Mouse (Mus musculus): ENCODE measurements around the gene Katna1. TPM values are rescaled to one million over a fixed set of nuclear protein-coding genes. Genes with fewer than 3 reads are reported as not detected.

Gene Katna1
- 69.3 and 72.0 TPM in 2 replicates for polyA plus RNA-seq (2016; fragmentation: Nextera tagmentation; extraction: Ambion mirVana)

DNA sequence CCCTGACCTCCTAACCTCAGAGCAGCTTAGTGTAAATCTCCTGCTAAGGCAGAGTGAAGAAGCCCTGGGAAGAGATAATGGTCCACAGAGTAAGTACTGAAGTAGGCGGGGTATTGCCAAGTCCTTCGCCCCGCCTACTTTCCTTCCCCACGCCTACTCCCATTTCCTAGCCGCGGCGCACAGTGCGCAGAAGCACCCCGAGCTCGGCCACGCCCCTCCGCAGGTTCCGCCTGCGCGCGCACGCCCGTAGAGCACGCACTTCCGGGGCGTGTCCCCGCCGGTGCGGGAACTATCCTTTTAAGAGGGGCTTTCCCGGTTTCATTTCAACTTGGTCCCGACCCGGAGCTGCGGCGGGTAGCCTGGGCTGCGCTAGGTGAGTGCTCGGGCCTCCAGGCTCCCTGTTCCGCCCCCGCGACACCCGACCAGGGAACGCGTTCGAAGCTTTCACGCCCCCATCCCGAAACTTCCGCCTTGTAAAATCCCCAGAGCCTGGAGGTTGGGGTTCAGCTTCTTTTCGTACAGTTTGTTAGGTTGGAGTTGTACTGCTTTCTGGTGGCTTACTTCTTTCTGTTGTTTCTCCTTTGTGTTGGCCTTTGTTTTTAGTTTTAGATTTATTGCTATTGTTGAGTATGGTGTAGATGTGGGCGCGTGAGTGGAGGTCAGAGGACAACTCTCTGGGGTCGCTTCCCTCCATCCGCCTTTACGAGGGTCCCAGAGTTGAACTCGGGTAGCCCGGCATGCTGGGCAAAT is at the start of gene Katna1:
Gene Katna1, plus strand, starts transcription at position 250 of the 750 bp plus-strand sequence.
- WGBS: under 1% methylated on average over 49 of the region's 49 CpGs
- peak within 1 kb of the TSS; percentile 86 for H3K27ac ChIP-seq (replicated peaks)

DNA sequence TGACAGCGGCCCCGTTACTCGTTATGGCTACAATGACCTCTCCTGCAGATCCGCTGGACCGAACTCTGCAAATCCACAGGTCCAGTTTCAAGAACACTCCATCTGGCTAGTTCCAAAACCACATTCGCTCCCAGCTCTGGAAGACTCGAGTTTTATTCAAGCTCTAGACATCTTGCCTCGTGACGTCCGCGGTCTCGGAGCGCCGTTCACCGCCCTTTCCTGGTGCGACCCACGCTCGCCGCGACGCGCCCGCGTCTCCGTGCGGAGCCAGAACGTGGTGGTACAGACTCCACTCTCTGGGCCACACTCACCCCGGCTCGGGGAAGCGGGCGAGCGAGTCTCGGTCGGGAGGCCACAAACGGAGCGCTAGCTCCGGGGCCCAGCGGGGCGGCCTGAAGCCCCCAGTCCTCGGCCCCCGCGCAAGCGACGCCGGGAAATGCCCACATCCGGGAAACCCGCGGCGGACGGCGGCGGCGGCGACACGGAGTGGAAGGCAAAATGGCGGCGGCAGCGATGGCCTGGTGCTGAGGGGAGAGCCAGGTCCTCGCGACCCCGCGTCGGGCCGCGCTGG is 45.0 kb upstream of the Katna1 start, which contains the start of the genes Pcmt1 and Lats1:
Gene Pcmt1, minus strand, starts transcription at position 406 of the 571 bp plus-strand sequence.
Gene Lats1, plus strand, starts transcription at position 484 of the 571 bp plus-strand sequence.
- peaks cover 26% of the 10 kb centered on the region for H3K4me1 ChIP-seq
- H3K27me3 ChIP-seq (replicated peaks; ENCODE audit: low read depth, poor library complexity, severe bottlenecking): no peaks in the 10 kb centered on the region
- H3K9me3 ChIP-seq: no peaks in the 10 kb centered on the region
- peaks cover 50% of the 10 kb centered on the region for H3K36me3 ChIP-seq (replicated peaks)
- H3K4me3 ChIP-seq: peak within 1 kb of the TSS; percentile 99
- H3K27ac ChIP-seq (replicated peaks): peak within 1 kb of the TSS; percentile 99
- peak; percentile 92 for DNase-seq (ENCODE audit: low spot score)
- under 1% methylated on average over 65 of the region's 65 CpGs for WGBS

More for the DNA sequence above, at the start of gene Katna1:
- H3K36me3 ChIP-seq (replicated peaks): peaks cover 4% of the 10 kb centered on the region; the same call in 1 of the 2 replicates
- H3K4me1 ChIP-seq: peaks cover 12% of the 10 kb centered on the region
- no peaks in the 10 kb centered on the region for H3K27me3 ChIP-seq (replicated peaks; ENCODE audit: low read depth, poor library complexity, severe bottlenecking)
- DNase-seq (ENCODE audit: low spot score): peak; percentile 96
- H3K9me3 ChIP-seq: no peaks in the 10 kb centered on the region
- H3K4me3 ChIP-seq: peak within 1 kb of the TSS; percentile 73

DNA sequence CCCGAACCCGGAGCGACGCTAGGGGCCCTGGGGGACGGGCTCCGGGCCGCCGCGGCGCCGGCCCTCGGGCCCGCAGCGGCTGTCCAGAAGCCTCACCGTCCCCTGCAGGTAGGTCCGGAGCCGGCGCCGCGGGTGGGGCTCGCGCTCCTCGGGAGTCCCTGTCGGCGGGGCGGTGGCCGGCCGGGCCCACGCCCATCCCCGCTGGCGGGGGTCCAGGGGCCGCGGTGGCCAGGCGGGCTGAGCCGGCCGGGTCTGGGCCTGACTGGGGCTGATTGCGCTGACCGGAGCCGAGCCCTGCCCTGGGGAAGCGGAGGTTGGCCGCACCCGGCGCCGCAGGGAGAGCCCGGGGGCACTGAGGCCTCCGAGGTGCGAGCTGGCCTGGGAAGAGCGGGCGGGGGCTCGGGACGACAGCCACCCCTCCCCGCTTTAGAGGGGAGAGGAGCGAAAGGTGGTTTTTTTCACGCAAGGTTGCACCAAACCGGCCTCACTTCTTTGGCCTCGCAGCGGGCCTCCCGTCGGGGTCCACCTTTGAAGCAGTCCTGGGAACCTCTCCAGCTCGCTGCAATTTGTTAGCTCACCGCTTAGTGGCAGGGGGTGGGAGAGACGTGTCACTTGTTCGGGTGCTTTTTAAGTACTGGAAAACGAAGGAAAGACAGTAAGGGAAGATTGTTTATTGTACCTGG is 44.3 kb upstream of the Katna1 start:
- peak; percentile 84 for DNase-seq (ENCODE audit: low spot score)
- under 1% methylated on average over 64 of the region's 64 CpGs for WGBS
- H3K4me3 ChIP-seq: peak overlapping the region; percentile 99
- no peaks in the 10 kb centered on the region for H3K9me3 ChIP-seq
- H3K4me1 ChIP-seq: peaks cover 26% of the 10 kb centered on the region
- no peaks in the 10 kb centered on the region for H3K27me3 ChIP-seq (replicated peaks; ENCODE audit: low read depth, poor library complexity, severe bottlenecking)
- peak overlapping the region; percentile 99 for H3K27ac ChIP-seq (replicated peaks)
- peaks cover 49% of the 10 kb centered on the region for H3K36me3 ChIP-seq (replicated peaks)

DNA sequence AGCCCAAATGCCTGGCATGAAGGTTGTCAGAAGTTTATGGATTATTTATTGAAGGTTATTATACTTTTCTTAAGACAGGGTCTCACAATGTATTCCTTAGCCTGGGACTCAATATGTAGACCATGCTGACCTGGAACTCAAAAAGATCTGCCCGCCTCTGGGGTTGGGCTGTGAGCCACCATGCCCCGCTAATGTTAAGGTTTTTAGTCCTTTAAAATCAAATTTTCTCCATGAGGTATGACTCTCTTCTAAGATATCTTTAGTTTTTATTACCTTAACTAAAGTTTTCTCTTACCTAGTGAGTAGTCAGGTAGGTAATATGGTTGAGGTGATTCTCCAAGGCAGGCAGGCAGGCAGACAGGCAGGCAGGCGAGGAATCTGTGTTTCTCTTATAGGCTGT is 43.6 kb upstream of the Katna1 start:
- H3K27ac ChIP-seq (replicated peaks): no peak overlapping the region
- H3K36me3 ChIP-seq (replicated peaks): peaks cover 49% of the 10 kb centered on the region
- H3K27me3 ChIP-seq (replicated peaks; ENCODE audit: low read depth, poor library complexity, severe bottlenecking): no peaks in the 10 kb centered on the region
- H3K4me1 ChIP-seq: peaks cover 26% of the 10 kb centered on the region
- no peaks in the 10 kb centered on the region for H3K9me3 ChIP-seq
- DNase-seq (ENCODE audit: low spot score): no peak
- H3K4me3 ChIP-seq: peak overlapping the region; percentile 99
- WGBS: 71% methylated on average over 3 of the region's 3 CpGs

DNA sequence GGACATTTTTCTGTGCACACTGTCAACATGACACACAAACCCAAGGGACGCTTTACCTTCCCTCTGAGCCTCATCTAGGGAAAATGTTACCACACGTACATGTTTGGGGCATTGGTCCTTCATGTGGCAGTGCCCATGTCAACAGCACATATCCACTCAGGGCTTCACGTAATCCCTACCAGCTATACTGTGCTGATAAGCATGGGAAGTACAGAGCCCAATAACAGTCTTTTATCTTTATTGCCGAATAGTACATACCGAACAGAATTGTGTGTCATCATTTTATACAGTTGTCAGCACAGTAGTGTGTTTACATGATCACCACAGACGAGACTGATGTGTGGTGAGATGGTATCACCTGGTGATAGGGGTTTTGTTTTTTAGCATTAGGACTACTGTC is 38.9 kb upstream of the Katna1 start:
- DNase-seq (ENCODE audit: low spot score): no peak
- WGBS: 97% methylated on average over 6 of the region's 6 CpGs
- peaks cover 37% of the 10 kb centered on the region for H3K36me3 ChIP-seq (replicated peaks)
- H3K27me3 ChIP-seq (replicated peaks; ENCODE audit: low read depth, poor library complexity, severe bottlenecking): no peaks in the 10 kb centered on the region
- H3K4me1 ChIP-seq: peaks cover 13% of the 10 kb centered on the region
- no peaks in the 10 kb centered on the region for H3K9me3 ChIP-seq
- H3K4me3 ChIP-seq: no peak overlapping the region
- no peak overlapping the region for H3K27ac ChIP-seq (replicated peaks)

DNA sequence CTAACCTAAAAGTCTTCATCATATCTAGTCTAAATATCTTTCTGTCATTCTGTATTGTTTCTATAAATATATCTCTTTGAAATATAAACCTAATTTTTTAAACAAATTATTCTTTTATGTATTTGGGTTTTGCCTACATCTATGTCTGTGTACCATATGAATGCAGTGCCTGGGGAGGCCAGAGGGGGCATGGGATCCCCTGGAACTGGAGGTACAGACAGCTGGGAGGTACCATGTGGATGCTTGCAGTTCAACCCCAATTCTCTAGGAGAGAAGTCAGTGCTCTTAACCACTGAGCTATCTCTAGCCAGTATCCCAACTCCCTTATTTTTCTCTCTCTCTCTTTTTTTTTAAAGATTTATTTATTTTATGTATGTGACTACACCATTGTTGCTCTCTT is 30.5 kb upstream of the Katna1 start:
- H3K4me3 ChIP-seq: no peak overlapping the region
- peak; percentile 20 for DNase-seq (ENCODE audit: low spot score)
- H3K27ac ChIP-seq (replicated peaks): no peak overlapping the region
- peaks cover 92% of the 10 kb centered on the region for H3K36me3 ChIP-seq (replicated peaks)
- H3K4me1 ChIP-seq: no peaks in the 10 kb centered on the region
- H3K9me3 ChIP-seq: no peaks in the 10 kb centered on the region
- no peaks in the 10 kb centered on the region for H3K27me3 ChIP-seq (replicated peaks; ENCODE audit: low read depth, poor library complexity, severe bottlenecking)

DNA sequence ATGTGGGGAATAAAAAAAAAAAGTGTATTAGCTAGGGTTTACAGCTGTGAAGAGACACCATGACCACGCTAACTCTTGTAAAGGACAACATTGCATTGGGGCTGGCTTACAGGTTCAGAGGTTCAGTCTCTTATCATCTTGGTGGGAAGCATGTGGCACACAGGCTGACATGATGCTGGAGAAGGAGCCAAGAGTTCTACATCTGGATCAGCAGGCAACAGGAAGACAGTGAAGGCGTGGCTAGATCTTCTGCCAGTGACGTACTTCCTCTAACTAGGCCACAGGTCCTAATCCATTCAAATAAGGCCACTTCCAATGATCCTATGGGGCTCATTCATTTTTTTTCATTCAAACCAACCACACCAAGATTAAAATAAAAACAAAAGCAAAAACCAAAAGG is 25.7 kb upstream of the Katna1 start:
- no peak overlapping the region for H3K4me3 ChIP-seq

DNA sequence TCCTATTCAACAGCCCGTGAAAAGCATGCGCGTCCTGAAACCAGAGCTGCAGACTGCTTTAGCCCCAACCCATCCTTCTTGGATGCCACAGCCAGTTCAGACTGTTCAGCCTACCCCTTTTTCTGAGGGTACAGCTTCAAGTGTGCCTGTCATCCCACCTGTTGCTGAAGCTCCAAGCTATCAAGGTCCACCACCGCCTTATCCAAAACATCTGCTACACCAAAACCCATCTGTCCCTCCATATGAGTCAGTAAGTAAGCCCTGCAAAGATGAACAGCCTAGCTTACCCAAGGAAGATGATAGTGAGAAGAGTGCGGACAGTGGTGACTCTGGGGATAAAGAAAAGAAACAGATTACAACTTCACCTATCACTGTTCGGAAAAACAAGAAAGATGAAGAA is 23.2 kb upstream of the Katna1 start:
- peaks cover 97% of the 10 kb centered on the region for H3K36me3 ChIP-seq (replicated peaks)
- H3K9me3 ChIP-seq: no peaks in the 10 kb centered on the region
- H3K27me3 ChIP-seq (replicated peaks; ENCODE audit: low read depth, poor library complexity, severe bottlenecking): no peaks in the 10 kb centered on the region
- no peak overlapping the region for H3K27ac ChIP-seq (replicated peaks)
- H3K4me1 ChIP-seq: no peaks in the 10 kb centered on the region
- H3K4me3 ChIP-seq: no peak overlapping the region
- DNase-seq (ENCODE audit: low spot score): no peak
- WGBS: 95% methylated on average over 6 of the region's 6 CpGs

More for the DNA sequence above, 25.7 kb upstream of the Katna1 start:
- 93% methylated on average over 3 of the region's 3 CpGs for WGBS
- Histone ChIP-seq H3K27me3 (replicated peaks; ENCODE audit: low read depth, poor library complexity, severe bottlenecking) (no peaks in the 10 kb centered on the region), H3K4me1 (no peaks in the 10 kb centered on the region), H3K9me3 (no peaks in the 10 kb centered on the region), H3K36me3 (replicated peaks) (peaks cover 98% of the 10 kb centered on the region), H3K27ac (replicated peaks) (no peak overlapping the region)
- no peak for DNase-seq (ENCODE audit: low spot score)

DNA sequence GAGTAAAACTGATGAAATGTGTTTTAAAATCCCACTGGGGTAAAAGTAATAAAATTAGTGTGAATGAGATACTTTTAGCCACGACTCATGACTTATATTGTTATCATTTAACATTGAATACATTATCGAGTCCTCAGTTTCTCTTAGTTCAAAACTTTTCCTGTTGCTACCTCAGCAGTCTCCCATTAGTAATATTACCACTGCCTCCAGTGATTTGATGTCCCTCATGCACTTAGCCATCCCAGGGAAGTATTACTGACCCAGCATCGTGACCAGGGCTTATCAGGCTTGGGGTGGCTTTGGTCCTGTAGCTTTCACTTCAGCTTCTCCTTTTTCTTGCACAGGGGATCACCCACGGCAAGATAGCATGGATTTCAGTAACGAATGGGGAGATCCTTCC is 15.7 kb upstream of the Katna1 start:
- Histone ChIP-seq H3K27ac (replicated peaks) (no peak overlapping the region), H3K36me3 (replicated peaks) (peaks cover 97% of the 10 kb centered on the region), H3K4me3 (no peak overlapping the region), H3K4me1 (no peaks in the 10 kb centered on the region), H3K9me3 (no peaks in the 10 kb centered on the region), H3K27me3 (replicated peaks; ENCODE audit: low read depth, poor library complexity, severe bottlenecking) (no peaks in the 10 kb centered on the region)
- 88% methylated on average over 5 of the region's 5 CpGs for WGBS
- DNase-seq (ENCODE audit: low spot score): no peak

DNA sequence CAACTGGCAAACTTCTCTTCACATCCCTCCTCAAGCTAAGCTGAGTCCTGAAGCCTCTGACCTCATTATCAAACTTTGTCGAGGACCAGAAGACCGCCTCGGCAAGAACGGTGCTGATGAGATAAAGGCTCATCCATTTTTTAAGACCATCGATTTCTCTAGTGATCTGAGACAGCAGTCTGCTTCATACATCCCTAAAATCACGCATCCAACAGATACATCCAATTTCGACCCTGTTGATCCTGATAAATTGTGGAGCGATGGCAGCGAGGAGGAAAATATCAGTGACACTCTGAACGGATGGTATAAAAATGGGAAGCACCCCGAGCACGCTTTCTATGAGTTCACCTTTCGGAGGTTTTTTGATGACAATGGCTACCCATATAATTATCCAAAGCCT is 13.3 kb upstream of the Katna1 start:
- no peak overlapping the region for H3K27ac ChIP-seq (replicated peaks)
- 95% methylated on average over 13 of the region's 13 CpGs for WGBS
- no peak for DNase-seq (ENCODE audit: low spot score)
- peaks cover 87% of the 10 kb centered on the region for H3K36me3 ChIP-seq (replicated peaks)
- no peak overlapping the region for H3K4me3 ChIP-seq
- H3K4me1 ChIP-seq: no peaks in the 10 kb centered on the region
- H3K9me3 ChIP-seq: no peaks in the 10 kb centered on the region
- H3K27me3 ChIP-seq (replicated peaks; ENCODE audit: low read depth, poor library complexity, severe bottlenecking): no peaks in the 10 kb centered on the region

DNA sequence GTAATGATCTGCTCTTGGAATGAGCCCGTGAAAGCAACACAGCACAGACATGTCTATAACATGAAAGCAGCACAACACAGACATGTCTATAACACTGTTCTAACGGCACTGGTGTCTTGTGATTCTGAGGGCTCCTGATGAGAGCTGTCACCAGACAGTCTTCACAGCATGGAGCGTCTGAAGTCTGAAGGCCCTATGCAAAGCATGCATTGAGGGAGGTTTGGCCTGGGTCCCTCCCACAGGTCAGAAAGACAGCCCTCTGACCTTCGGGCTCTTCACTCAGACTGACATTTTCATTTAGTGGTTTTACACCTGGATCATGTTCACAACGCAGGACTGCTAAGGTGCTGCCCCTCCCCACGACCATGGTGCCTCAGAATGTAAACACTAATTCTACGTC is 10.7 kb upstream of the Katna1 start:
- H3K4me3 ChIP-seq: no peak overlapping the region
- peaks cover 65% of the 10 kb centered on the region for H3K36me3 ChIP-seq (replicated peaks)
- DNase-seq (ENCODE audit: low spot score): no peak
- no peak overlapping the region for H3K27ac ChIP-seq (replicated peaks)
- no peaks in the 10 kb centered on the region for H3K4me1 ChIP-seq
- no peaks in the 10 kb centered on the region for H3K27me3 ChIP-seq (replicated peaks; ENCODE audit: low read depth, poor library complexity, severe bottlenecking)
- no peaks in the 10 kb centered on the region for H3K9me3 ChIP-seq
- 80% methylated on average over 7 of the region's 7 CpGs for WGBS

DNA sequence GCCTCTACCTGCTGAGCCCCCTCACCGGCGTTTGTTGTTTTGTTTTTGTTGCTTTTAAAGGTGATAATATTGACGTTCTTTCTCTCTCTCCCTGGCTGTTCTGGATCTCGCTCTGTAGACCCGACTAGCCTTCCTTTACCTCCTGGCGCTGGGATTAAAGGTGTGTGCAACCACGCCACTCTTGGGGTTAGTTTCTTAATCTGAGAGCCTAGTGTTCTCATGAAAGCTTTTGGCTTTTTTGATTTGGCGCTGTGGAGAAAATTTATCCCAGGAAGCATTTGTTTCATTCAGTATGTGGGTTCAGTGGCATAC is 657 bp downstream of the Katna1 start:
- H3K27me3 ChIP-seq (replicated peaks; ENCODE audit: low read depth, poor library complexity, severe bottlenecking): no peaks in the 10 kb centered on the region
- H3K36me3 ChIP-seq (replicated peaks): peaks cover 4% of the 10 kb centered on the region; the same call in 1 of the 2 replicates
- DNase-seq (ENCODE audit: low spot score): no peak
- H3K4me1 ChIP-seq: peaks cover 12% of the 10 kb centered on the region
- no peaks in the 10 kb centered on the region for H3K9me3 ChIP-seq
- WGBS: 0% methylated on average over 8 of the region's 8 CpGs
- peak overlapping the region; percentile 73 for H3K4me3 ChIP-seq
- peak overlapping the region; percentile 86 for H3K27ac ChIP-seq (replicated peaks)
